Mouse (Mus musculus) CH12.LX (cell line): ENCODE measurements at regions not wholly inside any gene's neighbourhood (a gene's known extent, or its start where the extent isn't known, plus 50 kb on each side); places are given as distances from the start of the nearest gene placed in this dataset.

Experiments used
- KAT2A ChIP-seq: IDR thresholded peaks from 2 replicates; pipeline ENCODE4 v1.6.1; 2012; ENCODE audit warnings: low read length, improper control_type of control experiment, inconsistent platforms; ENCODE audit not compliant: insufficient replicate concordance
- NRF1 ChIP-seq: IDR thresholded peaks from 2 replicates; pipeline ENCODE4 v1.6.1; 2014; ENCODE audit warnings: low read depth, mild to moderate bottlenecking, inconsistent platforms, low read length, improper control_type of control experiment, moderate library complexity
- POLR2A ChIP-seq: IDR thresholded peaks from 2 replicates; pipeline ENCODE4 v1.6.1; 2011; ENCODE audit warnings: low read depth, mild to moderate bottlenecking, improper control_type of control experiment, low read length

DNA sequence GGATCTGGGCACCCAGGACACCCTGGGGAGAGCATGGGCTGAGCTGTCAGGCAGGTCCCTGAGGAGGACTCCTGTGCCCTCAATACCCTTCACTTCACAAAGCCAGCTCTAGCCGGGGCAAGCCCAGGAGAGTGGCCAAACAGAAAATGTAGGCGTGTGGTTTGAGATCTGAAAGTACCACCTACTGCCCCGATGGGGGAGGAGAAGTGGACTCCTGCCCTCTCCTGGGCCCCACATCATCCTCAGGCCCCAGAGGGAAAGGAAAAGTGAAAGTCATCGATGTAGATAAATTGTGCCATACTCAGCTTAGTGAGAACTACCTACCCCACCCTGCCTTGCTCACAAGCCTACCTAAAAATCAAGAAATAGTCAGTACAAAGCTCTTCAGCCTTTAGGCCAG lies 69.7 kb downstream of the Vcpkmt start:
- no peak for TF ChIP-seq NRF1
- TF ChIP-seq POLR2A, result peak; percentile 40
- no peak for TF ChIP-seq KAT2A
